Mouse (Mus musculus) liver, adult 2 months (tissue): Measurements from ENCODE around the gene Dlg5.

Source experiments
- CTCF ChIP-seq: fragments of 200-500 bp; IDR thresholded peaks from 2 replicates; pipeline ENCODE4 v1.5.1; 2011; ENCODE audit warnings: low read depth, low read length, control low read depth
- POLR2A ChIP-seq: fragments of 200-500 bp; IDR thresholded peaks from 2 replicates; pipeline ENCODE4 v1.6.1; 2011; ENCODE audit warnings: low read length, control low read depth; ENCODE audit not compliant: insufficient read depth; ENCODE audit errors: extremely low read depth

DNA sequence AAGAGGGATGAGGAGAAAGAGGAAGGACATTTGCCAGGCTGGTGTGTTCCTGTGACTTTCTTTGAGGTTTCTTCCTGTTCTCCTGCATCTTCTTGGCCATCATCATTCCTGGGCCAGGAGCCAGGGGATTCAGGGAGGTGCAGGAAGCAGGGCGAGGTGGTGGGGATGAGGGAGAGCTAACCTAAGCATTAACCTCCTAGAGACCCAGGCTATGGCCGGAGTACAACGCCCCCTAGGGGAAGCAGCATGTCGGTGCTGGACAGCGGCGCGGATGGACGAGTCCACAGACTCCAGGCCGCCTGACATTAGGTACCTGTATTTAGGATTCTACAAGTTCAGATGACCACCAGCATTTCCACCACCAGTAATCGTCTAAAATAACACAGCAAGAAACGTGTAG lies 6.1 kb downstream of the Dlg5 start:
- TF ChIP-seq CTCF (peak; percentile 50), POLR2A (no peak)
